Mouse (Mus musculus) liver, embryonic 15.5 days (tissue): ENCODE data around the gene Zfp36. TPM values are rescaled to one million over a fixed set of nuclear protein-coding genes. Genes with fewer than 3 reads are reported as not detected.
A peak's percentile ranks its signal among the peaks of the same experiment; 100 is the strongest.

ENCODE experiments used
- ATAC-seq: fragments of 200-750 bp; cut with Nextera tagmentation; 2 replicates; pipeline ENCODE4 v1.8.0; 2017; ENCODE audit warnings: moderate number of reproducible peaks, mild to moderate bottlenecking, moderate library complexity; ENCODE audit not compliant: insufficient read depth
- H3K27ac ChIP-seq: fragments of 300-500 bp; sonication (generic); replicated peaks from 2 replicates; pipeline ENCODE4 v1.5.1; 2015; ENCODE audit warnings: mild to moderate bottlenecking, inconsistent platforms
- H3K27me3 ChIP-seq: fragments of 300-500 bp; sonication (generic); 2 replicates; pipeline ENCODE4 v1.6.1; 2015; ENCODE audit warnings: mild to moderate bottlenecking, inconsistent platforms
- H3K36me3 ChIP-seq: fragments of 300-500 bp; sonication (generic); replicated peaks from 2 replicates; pipeline ENCODE4 v1.6.1; 2015; ENCODE audit warnings: moderate library complexity, mild to moderate bottlenecking, inconsistent platforms
- H3K4me1 ChIP-seq: fragments of 300-500 bp; sonication (generic); replicated peaks from 2 replicates; pipeline ENCODE4 v1.6.1; 2015; ENCODE audit warnings: inconsistent platforms
- H3K4me2 ChIP-seq: fragments of 300-500 bp; sonication (generic); 2 replicates; pipeline ENCODE4 v1.6.1; 2015; ENCODE audit warnings: moderate library complexity, mild to moderate bottlenecking, inconsistent platforms
- H3K4me3 ChIP-seq: fragments of 300-500 bp; sonication (generic); replicated peaks from 2 replicates; pipeline ENCODE4 v1.5.1; 2015; ENCODE audit warnings: mild to moderate bottlenecking, inconsistent platforms
- H3K9ac ChIP-seq: fragments of 300-500 bp; sonication (generic); 2 replicates; pipeline ENCODE4 v1.6.1; 2015; ENCODE audit warnings: moderate library complexity, mild to moderate bottlenecking, inconsistent platforms
- H3K9me3 ChIP-seq: fragments of 300-500 bp; sonication (generic); replicated peaks from 2 replicates; pipeline ENCODE4 v1.6.1; 2016; ENCODE audit warnings: inconsistent platforms
- WGBS: fragments of 180-500 bp; shearing (Covaris S2); methylation state at CpG from one replicate; pipeline ENCODE4 v1.1.7; 2015; ENCODE audit warnings: mixed read lengths; ENCODE audit not compliant: insufficient replicate concordance; 5-methylcytosine and 5-hydroxymethylcytosine counted together
- polyA plus RNA-seq: library from polyadenylated mRNA; unstranded; fragments of >200 nt; fragmentation: Nextera tagmentation; extraction: Ambion mirVana; gene quantifications from 2 replicates; pipeline ENCODE4 v1.2.1, GENCODE M21; 2015

Gene Zfp36
- polyA plus RNA-seq, 1 experiment from 2014 or later = 8.8 TPM

- Histone ChIP-seq H3K4me3 (no peak overlapping the region), H3K27me3 (no peaks in the 10 kb centered on the region), H3K9me3 (no peaks in the 10 kb centered on the region), H3K27ac (no peak overlapping the region), H3K4me2 (no peak overlapping the region), H3K9ac (no peak overlapping the region), H3K36me3 (peaks cover 33% of the 10 kb centered on the region), H3K4me1 (peaks cover 48% of the 10 kb centered on the region)
- ATAC-seq = no peak
- 94% methylated on average over 2 of the region's 2 CpGs for WGBS
Observed at GRCm38 (mm10) chr7:28353267-28353666, 26.8 kb downstream of the Zfp36 start.

DNA sequence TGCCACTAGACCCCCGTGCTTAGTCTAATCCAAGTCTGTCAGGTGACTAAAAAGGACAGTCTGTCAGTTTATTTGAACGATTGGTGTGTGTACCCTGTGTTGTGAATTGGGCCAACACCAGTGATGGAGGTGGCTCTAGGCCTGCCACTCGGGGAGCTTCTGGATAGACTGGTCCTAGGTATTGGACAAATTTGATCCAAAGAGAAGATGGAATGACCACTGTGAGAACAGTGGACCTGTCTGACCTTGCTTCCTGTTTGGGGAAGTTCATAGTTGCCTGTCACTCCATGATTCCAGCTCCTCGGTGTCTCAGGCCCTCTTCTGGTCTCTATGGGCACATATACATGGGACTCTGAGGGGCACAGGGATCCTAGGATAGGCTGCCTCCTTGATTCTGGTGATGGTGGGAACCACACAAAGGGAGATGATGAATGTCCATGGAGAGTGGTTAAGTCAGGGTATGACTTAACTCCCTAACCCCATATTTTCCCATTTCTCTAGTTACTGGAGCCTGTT lies 28.3 kb downstream of the Zfp36 start:
- Histone ChIP-seq H3K36me3 (peaks cover 33% of the 10 kb centered on the region), H3K27ac (peak overlapping the region; percentile 52), H3K4me1 (peaks cover 33% of the 10 kb centered on the region), H3K27me3 (no peaks in the 10 kb centered on the region), H3K4me2 (peak overlapping the region; percentile 90), H3K9ac (peak overlapping the region; percentile 91), H3K4me3 (peak overlapping the region; percentile 82), H3K9me3 (no peaks in the 10 kb centered on the region)
- WGBS = 7% methylated on average over 4 of the region's 4 CpGs
- no peak for ATAC-seq

GRCm38 (mm10) chr7:28350155-28350883 lies 29.7 kb downstream of the Zfp36 start, which contains the start of gene Rps16:
Gene Rps16, plus strand, starts transcription at chr7:28350652.
- under 1% methylated on average over 50 of the region's 50 CpGs for WGBS
- H3K4me3 ChIP-seq = peak within 1 kb of the TSS; percentile 82
- H3K9ac ChIP-seq = peak within 1 kb of the TSS; percentile 91
- no peaks in the 10 kb centered on the region for H3K9me3 ChIP-seq
- ATAC-seq = peak; percentile 93
- H3K27ac ChIP-seq = peak within 1 kb of the TSS; percentile 86
- H3K27me3 ChIP-seq = no peaks in the 10 kb centered on the region
- peaks cover 31% of the 10 kb centered on the region for H3K4me1 ChIP-seq
- peak within 1 kb of the TSS; percentile 90 for H3K4me2 ChIP-seq
- H3K36me3 ChIP-seq = peaks cover 33% of the 10 kb centered on the region

DNA sequence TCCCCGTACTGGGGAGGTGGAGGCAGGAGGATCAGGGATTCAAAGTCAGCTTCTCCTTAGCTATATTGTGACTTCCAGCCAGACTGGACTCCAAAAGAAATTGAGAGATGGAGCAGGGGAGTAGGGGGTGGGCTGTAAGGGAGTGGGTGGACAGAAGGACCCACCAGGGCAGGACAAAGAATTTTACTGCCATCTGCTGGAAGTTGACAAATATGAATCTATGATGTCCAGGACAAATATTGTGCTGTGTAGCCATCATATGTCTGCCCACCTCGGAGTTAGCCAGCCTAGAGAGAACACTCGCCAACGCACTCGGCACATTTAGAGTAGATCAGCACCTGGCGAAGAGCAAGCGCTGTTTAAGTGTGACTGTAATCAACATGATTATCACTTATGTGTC lies 31.5 kb downstream of the Zfp36 start:
- no peak overlapping the region for H3K4me2 ChIP-seq
- H3K4me1 ChIP-seq = peaks cover 35% of the 10 kb centered on the region
- peaks cover 21% of the 10 kb centered on the region for H3K36me3 ChIP-seq
- no peak overlapping the region for H3K9ac ChIP-seq
- ATAC-seq = no peak
- WGBS = 69% methylated on average over 7 of the region's 7 CpGs
- H3K27ac ChIP-seq = no peak overlapping the region
- H3K9me3 ChIP-seq = no peaks in the 10 kb centered on the region
- no peak overlapping the region for H3K4me3 ChIP-seq
- H3K27me3 ChIP-seq = no peaks in the 10 kb centered on the region

DNA sequence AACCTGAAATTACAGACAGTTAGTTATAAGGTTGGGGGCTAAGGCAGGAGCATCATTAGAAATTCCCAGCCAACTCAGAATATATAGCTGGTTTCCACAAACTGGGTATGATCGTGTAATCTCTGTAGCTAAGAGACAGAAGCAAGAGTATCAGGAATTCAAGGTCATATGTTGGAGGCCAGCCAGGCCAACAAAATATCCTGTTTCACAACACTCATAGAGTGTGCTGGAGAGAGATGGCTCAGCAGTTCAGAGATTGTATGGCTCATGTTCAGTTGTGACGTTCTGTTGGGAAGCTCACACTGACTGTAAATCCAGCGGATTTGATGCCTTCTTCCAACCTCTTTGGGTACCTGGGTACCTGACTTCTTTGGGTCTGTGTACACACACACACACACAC lies 32.3 kb downstream of the Zfp36 start:
- Histone ChIP-seq H3K9me3 (no peaks in the 10 kb centered on the region), H3K9ac (no peak overlapping the region), H3K27me3 (no peaks in the 10 kb centered on the region), H3K4me3 (no peak overlapping the region), H3K36me3 (peaks cover 13% of the 10 kb centered on the region), H3K27ac (peak overlapping the region; percentile 55), H3K4me2 (no peak overlapping the region), H3K4me1 (peaks cover 35% of the 10 kb centered on the region)
- 59% methylated on average over 3 of the region's 3 CpGs for WGBS
- no peak for ATAC-seq

DNA sequence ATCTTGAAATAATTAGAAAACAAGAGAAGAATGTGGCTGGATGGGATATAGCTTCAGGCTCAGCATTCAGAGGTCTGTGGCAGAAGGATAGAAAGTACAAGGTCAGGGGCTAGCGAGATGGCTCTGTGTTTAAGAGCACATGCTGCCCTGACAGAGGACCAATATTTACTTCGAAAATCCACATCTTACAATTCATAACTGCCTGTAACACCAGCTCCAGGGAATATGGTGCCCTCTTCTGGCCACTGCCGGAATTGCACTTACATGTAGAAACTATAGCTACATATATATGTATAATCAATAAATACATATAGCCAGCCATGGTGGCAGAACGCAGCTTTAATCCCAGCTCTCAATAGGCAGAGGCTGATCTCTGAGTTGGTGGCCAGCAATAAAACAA lies 35.4 kb downstream of the Zfp36 start:
- Histone ChIP-seq H3K9me3 (no peaks in the 10 kb centered on the region), H3K4me2 (no peak overlapping the region), H3K36me3 (no peaks in the 10 kb centered on the region), H3K27me3 (no peaks in the 10 kb centered on the region), H3K9ac (no peak overlapping the region), H3K27ac (no peak overlapping the region), H3K4me1 (peaks cover 32% of the 10 kb centered on the region), H3K4me3 (no peak overlapping the region)
- 5% methylated on average over 4 of the region's 4 CpGs for WGBS
- no peak for ATAC-seq

DNA sequence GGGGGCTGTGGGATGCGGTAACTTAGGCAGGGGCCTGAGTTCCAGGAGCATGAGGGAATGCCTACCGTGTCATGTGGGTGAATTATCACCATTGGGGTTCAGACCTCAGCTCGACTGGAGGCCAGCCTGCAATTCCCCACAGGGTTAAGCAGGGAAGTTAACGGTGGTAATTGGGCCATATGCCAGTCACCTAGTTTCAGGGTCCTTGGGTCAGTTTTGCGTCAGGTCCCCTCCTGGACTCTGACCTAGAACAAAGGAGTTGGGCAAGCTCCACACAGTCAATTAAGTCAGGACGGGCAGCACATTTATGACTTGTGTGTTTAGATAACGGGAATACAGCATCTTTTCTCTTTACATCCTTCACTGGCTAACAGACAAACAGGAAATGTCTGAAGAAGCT lies 38.7 kb downstream of the Zfp36 start:
- no peak overlapping the region for H3K4me3 ChIP-seq
- H3K9me3 ChIP-seq = no peaks in the 10 kb centered on the region
- 44% methylated on average over 7 of the region's 7 CpGs for WGBS
- no peak overlapping the region for H3K27ac ChIP-seq
- H3K4me2 ChIP-seq = no peak overlapping the region
- H3K27me3 ChIP-seq = no peaks in the 10 kb centered on the region
- ATAC-seq = no peak
- no peaks in the 10 kb centered on the region for H3K36me3 ChIP-seq
- H3K4me1 ChIP-seq = peaks cover 44% of the 10 kb centered on the region
- H3K9ac ChIP-seq = no peak overlapping the region

GRCm38 (mm10) chr7:28339213-28339917 lies 40.7 kb downstream of the Zfp36 start:
- peak overlapping the region; percentile 52 for H3K9ac ChIP-seq

DNA sequence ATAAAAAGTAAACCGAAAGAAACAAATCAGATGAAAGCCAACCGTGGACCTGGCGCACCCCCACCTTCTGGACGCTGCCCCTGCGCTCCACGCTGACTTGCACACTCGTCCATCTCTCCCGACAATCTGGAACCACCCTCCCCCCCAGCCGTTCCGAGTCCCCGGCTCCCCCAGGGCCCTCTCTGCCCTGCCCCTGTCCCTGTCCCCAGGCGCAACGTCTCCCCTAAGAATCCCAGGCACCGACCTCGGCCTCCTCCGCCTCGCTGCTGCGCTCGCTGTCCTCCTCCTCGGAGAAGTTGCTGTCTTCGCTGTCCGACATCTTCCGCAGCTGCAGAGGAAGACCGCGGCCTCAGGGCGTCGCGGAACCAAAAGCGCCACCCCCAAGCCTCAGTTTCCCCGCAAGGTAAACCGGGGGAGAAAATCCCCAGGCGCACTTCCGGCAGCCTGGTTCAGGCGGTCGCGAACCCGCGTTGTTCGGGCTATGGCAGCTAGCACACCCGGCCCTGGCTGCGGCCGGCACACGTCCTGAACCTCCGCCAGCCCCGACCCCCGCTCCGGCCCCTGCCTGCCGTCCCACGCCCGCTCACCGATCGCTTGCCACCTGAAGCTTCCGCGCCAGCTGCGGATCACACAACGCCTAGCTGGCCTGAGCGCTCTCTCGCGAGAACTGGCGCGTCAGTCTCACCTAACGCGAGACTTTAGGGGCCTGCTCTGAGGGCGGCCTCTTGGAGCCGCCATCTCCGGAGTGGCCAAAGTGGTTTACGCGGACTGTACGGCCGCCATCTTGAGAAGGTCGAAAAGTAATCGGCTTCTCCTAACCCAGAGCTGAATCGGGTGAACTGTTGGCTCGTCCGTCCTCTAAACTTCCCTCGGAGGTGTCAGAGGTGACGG lies 41.7 kb downstream of the Zfp36 start, which contains the start of gene Supt5:
Supt5 (minus strand) TSS at position 639 of the 891 bp plus-strand sequence.
- WGBS = under 1% methylated on average over 77 of the region's 77 CpGs
- H3K36me3 ChIP-seq = peaks cover 22% of the 10 kb centered on the region

More at GRCm38 (mm10) chr7:28339213-28339917, 40.7 kb downstream of the Zfp36 start:
- Histone ChIP-seq H3K4me1 (peaks cover 51% of the 10 kb centered on the region), H3K27ac (peak overlapping the region; percentile 92), H3K27me3 (no peaks in the 10 kb centered on the region), H3K4me2 (peak overlapping the region; percentile 83), H3K9me3 (no peaks in the 10 kb centered on the region), H3K36me3 (peaks cover 17% of the 10 kb centered on the region), H3K4me3 (peak overlapping the region; percentile 86)
- 36% methylated on average over 19 of the region's 19 CpGs for WGBS
- ATAC-seq = peak; percentile 8; the same call in 1 of the 2 replicates

DNA sequence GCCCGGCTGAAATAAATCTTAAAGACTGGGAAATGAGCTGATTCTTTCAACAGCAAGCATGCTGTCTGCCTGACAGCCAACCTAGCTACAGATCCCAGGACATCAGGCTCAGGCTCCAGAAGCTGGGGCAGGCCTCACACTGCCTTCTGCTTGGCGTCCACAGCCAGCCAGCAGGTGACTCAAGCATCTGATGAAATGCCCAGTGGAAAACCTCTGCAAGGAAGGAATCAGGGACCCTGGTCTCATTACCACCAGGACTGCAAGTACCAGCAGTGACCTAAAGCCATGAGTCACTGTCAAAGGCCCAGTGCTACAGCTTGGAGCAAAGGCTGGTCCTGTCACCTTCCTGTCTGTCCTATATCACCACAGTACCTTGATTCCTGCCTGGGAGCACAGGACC lies 44.6 kb downstream of the Zfp36 start:
- Histone ChIP-seq H3K9ac (no peak overlapping the region), H3K4me1 (peaks cover 40% of the 10 kb centered on the region), H3K27ac (no peak overlapping the region), H3K4me3 (no peak overlapping the region), H3K27me3 (no peaks in the 10 kb centered on the region), H3K9me3 (no peaks in the 10 kb centered on the region), H3K4me2 (no peak overlapping the region), H3K36me3 (peaks cover 48% of the 10 kb centered on the region)
- WGBS = 94% methylated on average over 2 of the region's 2 CpGs
- no peak for ATAC-seq

More for the DNA sequence above, 41.7 kb downstream of the Zfp36 start, which contains the start of gene Supt5:
- Histone ChIP-seq H3K27ac (peak within 1 kb of the TSS; percentile 92), H3K9me3 (no peaks in the 10 kb centered on the region), H3K9ac (peak within 1 kb of the TSS; percentile 92), H3K27me3 (no peaks in the 10 kb centered on the region), H3K4me1 (peaks cover 50% of the 10 kb centered on the region), H3K4me3 (peak within 1 kb of the TSS; percentile 86), H3K4me2 (peak within 1 kb of the TSS; percentile 83)
- peak; percentile 95 for ATAC-seq
